Mouse (Mus musculus): ENCODE results near the gene Mdga2. TPM values are rescaled to one million over a fixed set of nuclear protein-coding genes. Genes with fewer than 3 reads are reported as not detected.

The Mdga2 gene
- polyA plus RNA-seq, 1 experiment from 2014 or later: 0.09 TPM

DNA sequence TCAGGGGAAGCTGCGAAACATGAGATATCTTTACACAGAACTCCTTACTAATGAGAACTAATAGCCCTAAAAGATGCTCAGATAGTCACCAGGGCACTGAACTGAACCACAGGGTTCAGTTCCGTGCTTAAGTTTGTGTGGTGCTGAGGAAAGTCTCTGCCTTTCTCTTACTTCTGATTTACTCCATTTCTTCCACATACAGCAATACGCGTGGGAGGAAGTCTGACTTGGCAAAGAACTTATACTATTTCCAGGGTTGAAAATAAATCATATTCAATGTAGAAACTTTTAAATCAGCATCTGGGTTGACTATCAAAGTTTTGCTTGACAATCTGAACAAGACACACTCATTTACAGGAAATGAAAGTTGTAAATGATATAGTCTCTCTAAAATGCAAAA is 180.5 kb downstream of the Mdga2 start:
- Histone ChIP-seq H3K9ac (no peak overlapping the region), H3K4me2 (no peak overlapping the region), H3K27ac (replicated peaks) (no peak overlapping the region), H3K36me3 (no peaks in the 10 kb centered on the region), H3K27me3 (replicated peaks) (no peaks in the 10 kb centered on the region), H3K9me3 (no peaks in the 10 kb centered on the region), H3K4me1 (no peaks in the 10 kb centered on the region), H3K4me3 (no peak overlapping the region)
- ATAC-seq (ENCODE audit: extremely low read depth, insufficient number of reproducible peaks, low FRiP score, low TSS enrichment): no peak
- WGBS: 77% methylated on average over 4 of the region's 4 CpGs

DNA sequence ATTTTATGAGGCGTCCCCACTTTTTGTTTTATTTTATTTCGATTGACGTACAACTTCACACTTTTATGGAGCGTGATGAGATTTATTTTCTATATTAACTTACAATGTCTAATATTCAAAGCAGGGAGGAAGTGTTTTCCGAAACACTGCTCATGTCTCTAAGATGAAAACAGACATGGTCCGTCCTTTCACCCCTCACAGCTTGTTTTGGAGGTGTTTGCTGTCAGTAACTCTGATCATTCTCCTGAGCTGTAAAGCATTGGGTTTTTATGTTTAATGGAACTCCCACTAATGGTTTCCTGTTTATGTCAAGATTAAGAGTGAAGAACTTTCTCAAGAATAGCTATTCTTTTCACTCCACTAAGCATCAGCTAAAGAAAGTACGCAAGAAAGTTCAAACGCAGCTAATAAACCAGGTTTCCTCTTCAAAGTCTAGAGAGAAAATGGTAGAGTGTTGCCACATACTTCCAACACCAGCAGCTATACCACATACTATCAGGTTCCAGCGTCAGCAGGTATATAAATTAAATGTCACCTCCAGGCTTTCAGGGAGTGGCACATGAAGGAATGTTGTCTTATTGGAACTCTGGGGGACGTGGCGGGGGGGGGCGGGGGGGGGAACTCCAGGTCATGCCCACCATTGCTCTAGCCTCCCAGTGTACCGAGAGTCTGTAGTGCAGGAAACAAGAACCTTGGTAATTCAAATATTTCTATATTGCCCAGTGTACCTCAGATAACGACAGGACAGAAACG is 186.7 kb downstream of the Mdga2 start:
- H3K9ac ChIP-seq: no peak overlapping the region
- no peak overlapping the region for H3K27ac ChIP-seq (replicated peaks)
- ATAC-seq (ENCODE audit: extremely low read depth, insufficient number of reproducible peaks, low FRiP score, low TSS enrichment): no peak
- H3K4me2 ChIP-seq: no peak overlapping the region
- no peaks in the 10 kb centered on the region for H3K9me3 ChIP-seq
- 74% methylated on average over 15 of the region's 15 CpGs for WGBS
- H3K4me3 ChIP-seq: no peak overlapping the region
- no peaks in the 10 kb centered on the region for H3K36me3 ChIP-seq
- H3K27me3 ChIP-seq (replicated peaks): no peaks in the 10 kb centered on the region
- no peaks in the 10 kb centered on the region for H3K4me1 ChIP-seq

DNA sequence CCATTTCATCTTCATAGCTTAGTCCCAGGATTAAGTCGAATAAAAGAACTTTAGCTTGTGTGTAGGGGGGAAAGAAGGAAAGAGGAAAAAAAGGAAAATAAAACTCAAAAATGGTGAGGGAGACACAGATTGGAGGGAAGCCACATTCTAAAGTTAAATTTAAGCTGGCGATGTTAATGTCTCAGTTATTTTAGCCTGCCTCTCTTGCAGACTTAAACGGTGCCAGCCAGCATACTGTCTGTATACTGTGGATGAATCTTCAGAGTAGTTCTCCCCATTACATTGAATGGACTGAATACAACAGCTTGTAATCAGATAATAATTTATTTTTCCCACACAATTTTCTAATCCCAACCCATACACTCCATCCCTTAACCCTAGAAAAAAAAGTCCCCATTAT is 205.2 kb downstream of the Mdga2 start:
- no peak overlapping the region for H3K4me2 ChIP-seq
- no peaks in the 10 kb centered on the region for H3K4me1 ChIP-seq
- no peak for ATAC-seq (ENCODE audit: extremely low read depth, insufficient number of reproducible peaks, low FRiP score, low TSS enrichment)
- H3K27ac ChIP-seq (replicated peaks): no peak overlapping the region
- no peaks in the 10 kb centered on the region for H3K9me3 ChIP-seq
- no peaks in the 10 kb centered on the region for H3K27me3 ChIP-seq (replicated peaks)
- no peak overlapping the region for H3K4me3 ChIP-seq
- H3K36me3 ChIP-seq: no peaks in the 10 kb centered on the region
- H3K9ac ChIP-seq: no peak overlapping the region
- WGBS: 84% methylated on average over 3 of the region's 3 CpGs

DNA sequence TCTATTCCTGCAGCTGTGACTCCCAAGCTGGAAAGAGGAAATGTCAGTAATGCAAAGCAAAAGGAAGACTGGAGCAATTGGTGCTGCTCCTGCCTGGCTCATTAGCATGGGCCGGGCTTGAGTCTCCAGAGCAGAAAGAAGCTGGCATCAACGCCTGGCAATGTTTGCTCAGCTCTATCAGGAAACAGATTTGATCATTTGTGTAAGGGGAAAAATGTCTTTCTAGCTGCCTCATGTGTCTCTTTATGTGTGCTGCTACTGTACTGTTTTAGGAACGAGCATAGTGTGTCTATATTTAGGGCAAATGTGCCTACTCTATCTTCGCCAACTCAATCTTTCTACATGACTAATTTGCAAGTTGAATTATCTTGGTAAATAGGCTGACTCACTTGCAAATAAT is 211.0 kb downstream of the Mdga2 start:
- no peaks in the 10 kb centered on the region for H3K27me3 ChIP-seq (replicated peaks)
- ATAC-seq (ENCODE audit: extremely low read depth, insufficient number of reproducible peaks, low FRiP score, low TSS enrichment): no peak
- H3K9me3 ChIP-seq: no peaks in the 10 kb centered on the region
- no peak overlapping the region for H3K4me3 ChIP-seq
- no peak overlapping the region for H3K4me2 ChIP-seq
- WGBS: 47% methylated on average over 4 of the region's 4 CpGs
- H3K27ac ChIP-seq (replicated peaks): no peak overlapping the region
- 0 out of 2 replicates have a peak, but pooled peaks cover 5% of the 10 kb centered on the region for H3K4me1 ChIP-seq
- no peaks in the 10 kb centered on the region for H3K36me3 ChIP-seq
- no peak overlapping the region for H3K9ac ChIP-seq

DNA sequence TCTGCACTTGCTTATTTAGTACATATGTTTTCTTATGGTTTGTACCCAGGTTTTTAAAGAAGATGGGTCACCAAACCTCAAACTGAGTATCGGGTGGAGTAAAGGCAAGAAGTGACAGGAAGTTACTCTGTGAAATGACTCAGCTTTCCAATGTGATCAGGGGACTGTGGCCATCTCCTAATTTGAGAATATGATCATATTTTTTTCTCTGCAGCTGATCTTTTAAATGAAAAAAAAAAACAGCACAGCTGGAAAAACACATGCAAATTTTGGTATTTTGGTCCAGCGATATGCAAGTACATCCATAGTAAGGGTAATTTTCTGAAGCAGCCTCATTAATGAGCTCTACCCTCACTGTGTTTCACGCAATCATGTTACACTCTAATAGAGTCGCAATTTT is 212.0 kb downstream of the Mdga2 start:
- H3K36me3 ChIP-seq: no peaks in the 10 kb centered on the region
- WGBS: 76% methylated on average over 4 of the region's 4 CpGs
- no peak overlapping the region for H3K27ac ChIP-seq (replicated peaks)
- no peaks in the 10 kb centered on the region for H3K9me3 ChIP-seq
- no peak overlapping the region for H3K4me3 ChIP-seq
- no peak for ATAC-seq (ENCODE audit: extremely low read depth, insufficient number of reproducible peaks, low FRiP score, low TSS enrichment)
- no peak overlapping the region for H3K4me2 ChIP-seq
- no peak overlapping the region for H3K9ac ChIP-seq
- H3K4me1 ChIP-seq: 0 out of 2 replicates have a peak, but pooled peaks cover 5% of the 10 kb centered on the region
- H3K27me3 ChIP-seq (replicated peaks): no peaks in the 10 kb centered on the region

DNA sequence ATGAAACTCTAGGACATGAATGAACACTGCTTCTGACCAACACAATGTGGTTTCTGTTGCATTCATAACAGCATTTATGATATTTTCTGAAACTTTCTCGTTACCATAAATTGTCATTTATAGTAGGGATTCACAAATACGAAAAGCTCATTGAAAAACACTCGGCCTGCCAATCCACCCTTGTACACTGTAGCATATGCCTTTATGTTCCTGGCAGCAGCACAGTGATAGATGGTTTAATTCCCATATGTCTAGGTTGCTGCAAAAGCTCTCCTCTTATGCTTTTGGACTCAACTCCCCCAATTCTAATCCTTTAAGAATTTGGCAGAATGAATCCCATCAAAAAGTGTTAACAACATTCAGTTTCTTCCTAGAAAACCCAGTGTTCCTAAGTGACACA is 213.2 kb downstream of the Mdga2 start:
- Histone ChIP-seq H3K4me3 (no peak overlapping the region), H3K27me3 (replicated peaks) (no peaks in the 10 kb centered on the region), H3K9me3 (no peaks in the 10 kb centered on the region), H3K4me1 (0 out of 2 replicates have a peak, but pooled peaks cover 5% of the 10 kb centered on the region), H3K4me2 (no peak overlapping the region), H3K36me3 (no peaks in the 10 kb centered on the region), H3K27ac (replicated peaks) (no peak overlapping the region), H3K9ac (no peak overlapping the region)
- 68% methylated on average over 3 of the region's 3 CpGs for WGBS
- ATAC-seq (ENCODE audit: extremely low read depth, insufficient number of reproducible peaks, low FRiP score, low TSS enrichment): no peak

DNA sequence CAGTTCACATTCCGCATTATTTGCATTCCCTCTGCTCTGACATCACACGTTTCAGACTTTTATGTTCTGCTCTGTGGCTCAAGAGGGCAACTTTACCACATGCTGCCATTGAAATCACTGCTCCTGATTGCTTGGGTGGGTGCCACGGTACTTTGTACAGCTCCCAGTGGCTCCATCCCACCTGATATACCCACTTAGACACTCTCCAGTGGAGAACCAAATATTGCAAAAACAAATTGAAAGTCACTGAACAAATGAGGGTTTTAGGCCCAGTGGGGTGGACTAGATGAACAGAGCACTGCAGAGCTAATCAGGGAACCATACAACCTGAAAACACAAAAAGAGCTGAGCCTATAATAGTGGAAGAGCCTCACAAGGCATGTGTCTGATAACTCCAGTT is 268.2 kb downstream of the Mdga2 start:
- no peaks in the 10 kb centered on the region for H3K4me1 ChIP-seq
- 55% methylated on average over 3 of the region's 3 CpGs for WGBS
- no peaks in the 10 kb centered on the region for H3K27me3 ChIP-seq (replicated peaks)
- no peak overlapping the region for H3K4me2 ChIP-seq
- H3K9me3 ChIP-seq: no peaks in the 10 kb centered on the region
- no peak overlapping the region for H3K4me3 ChIP-seq
- ATAC-seq (ENCODE audit: extremely low read depth, insufficient number of reproducible peaks, low FRiP score, low TSS enrichment): no peak
- H3K9ac ChIP-seq: no peak overlapping the region
- H3K27ac ChIP-seq (replicated peaks): no peak overlapping the region
- H3K36me3 ChIP-seq: no peaks in the 10 kb centered on the region

DNA sequence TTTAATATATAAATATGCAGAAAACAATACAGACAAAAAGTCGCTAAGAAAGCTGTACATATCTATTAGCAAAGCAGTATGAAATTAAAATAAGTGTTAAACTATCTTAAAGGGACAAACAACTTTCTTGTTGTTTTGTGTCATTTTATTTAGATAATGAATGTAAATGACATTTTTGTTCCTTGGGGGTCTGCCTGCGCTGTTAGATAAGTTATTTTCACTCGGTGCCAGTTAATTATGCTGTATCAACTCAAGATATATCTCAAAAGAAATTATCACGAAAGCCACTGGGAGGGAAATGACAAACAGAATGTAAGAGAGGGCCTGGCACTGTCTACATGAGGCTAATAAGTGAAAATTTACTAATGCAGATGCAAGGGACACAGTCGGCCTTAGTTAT is 306.6 kb downstream of the Mdga2 start:
- Histone ChIP-seq H3K27ac (replicated peaks) (no peak overlapping the region), H3K4me3 (no peak overlapping the region), H3K4me2 (no peak overlapping the region), H3K36me3 (no peaks in the 10 kb centered on the region), H3K9me3 (no peaks in the 10 kb centered on the region), H3K27me3 (replicated peaks) (no peaks in the 10 kb centered on the region), H3K4me1 (no peaks in the 10 kb centered on the region), H3K9ac (no peak overlapping the region)
- ATAC-seq (ENCODE audit: extremely low read depth, insufficient number of reproducible peaks, low FRiP score, low TSS enrichment): no peak
- 78% methylated on average over 5 of the region's 5 CpGs for WGBS

DNA sequence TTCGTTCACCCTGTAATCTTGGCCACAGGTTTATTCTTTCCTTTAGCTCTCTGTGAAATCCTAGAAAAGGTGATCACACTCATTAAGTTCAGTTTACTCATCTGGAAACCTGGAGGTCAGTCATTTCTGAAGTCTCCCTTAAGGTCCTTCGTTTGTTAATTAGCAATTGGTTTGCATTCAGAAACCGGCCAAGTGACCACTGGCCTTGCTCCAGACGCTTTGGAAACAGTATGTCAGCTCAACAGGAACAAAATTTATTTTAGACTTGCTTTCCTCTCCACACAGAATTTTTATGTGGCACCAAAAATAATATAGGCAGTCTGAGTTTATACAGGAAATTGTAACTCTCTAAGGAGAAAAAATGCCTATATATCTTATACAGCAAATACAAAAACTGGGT is 323.0 kb downstream of the Mdga2 start:
- Histone ChIP-seq H3K4me1 (no peaks in the 10 kb centered on the region), H3K4me2 (no peak overlapping the region), H3K27ac (replicated peaks) (no peak overlapping the region), H3K36me3 (no peaks in the 10 kb centered on the region), H3K4me3 (no peak overlapping the region), H3K9ac (no peak overlapping the region), H3K9me3 (no peaks in the 10 kb centered on the region), H3K27me3 (replicated peaks) (no peaks in the 10 kb centered on the region)
- no peak for ATAC-seq (ENCODE audit: extremely low read depth, insufficient number of reproducible peaks, low FRiP score, low TSS enrichment)
- 75% methylated on average over 4 of the region's 4 CpGs for WGBS

DNA sequence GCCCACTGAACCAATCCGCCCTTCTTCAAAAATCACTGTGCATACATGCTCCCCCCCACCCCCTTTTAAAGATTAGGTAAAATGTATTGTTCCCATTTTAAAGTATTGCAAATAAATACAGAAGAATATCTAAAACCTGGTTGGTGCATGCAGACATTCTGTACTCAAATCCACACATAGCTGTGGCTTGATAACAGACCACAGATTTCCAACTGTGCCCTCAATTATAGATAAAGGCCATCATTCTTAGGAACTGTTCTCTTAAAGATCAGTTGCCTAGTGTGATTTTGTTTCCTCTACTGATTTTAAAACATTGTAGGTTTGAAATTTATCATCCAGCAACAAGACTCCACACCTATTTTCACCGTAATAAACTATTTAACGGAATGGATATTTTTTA is 325.6 kb downstream of the Mdga2 start:
- H3K27me3 ChIP-seq (replicated peaks): no peaks in the 10 kb centered on the region
- H3K9ac ChIP-seq: no peak overlapping the region
- no peak for ATAC-seq (ENCODE audit: extremely low read depth, insufficient number of reproducible peaks, low FRiP score, low TSS enrichment)
- no peaks in the 10 kb centered on the region for H3K4me1 ChIP-seq
- H3K4me2 ChIP-seq: no peak overlapping the region
- no peak overlapping the region for H3K27ac ChIP-seq (replicated peaks)
- no peaks in the 10 kb centered on the region for H3K36me3 ChIP-seq
- H3K4me3 ChIP-seq: no peak overlapping the region
- WGBS: 85% methylated on average over 3 of the region's 3 CpGs
- no peaks in the 10 kb centered on the region for H3K9me3 ChIP-seq

DNA sequence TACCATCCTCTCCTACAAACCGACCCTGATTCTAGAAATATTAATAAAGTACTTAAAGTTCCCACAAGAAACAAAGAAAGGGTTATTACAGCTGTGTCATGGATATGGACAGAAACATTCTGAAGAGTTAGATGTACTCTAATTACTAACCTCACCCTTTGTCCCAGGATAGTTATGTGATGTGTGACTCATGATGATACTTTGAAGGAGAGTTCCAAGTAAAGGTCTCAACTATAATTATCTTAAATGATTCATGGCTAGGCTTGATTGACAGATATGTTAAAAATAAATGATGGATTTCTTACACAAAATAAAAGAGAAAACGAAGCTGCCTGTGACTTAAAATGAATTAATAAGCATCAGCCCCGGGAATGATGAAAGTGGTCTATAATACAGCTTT is 332.1 kb downstream of the Mdga2 start:
- Histone ChIP-seq H3K9ac (no peak overlapping the region), H3K4me2 (no peak overlapping the region), H3K36me3 (no peaks in the 10 kb centered on the region), H3K9me3 (no peaks in the 10 kb centered on the region), H3K27me3 (replicated peaks) (no peaks in the 10 kb centered on the region), H3K4me3 (no peak overlapping the region), H3K4me1 (no peaks in the 10 kb centered on the region), H3K27ac (replicated peaks) (no peak overlapping the region)
- no peak for ATAC-seq (ENCODE audit: extremely low read depth, insufficient number of reproducible peaks, low FRiP score, low TSS enrichment)
- 69% methylated on average over 3 of the region's 3 CpGs for WGBS

DNA sequence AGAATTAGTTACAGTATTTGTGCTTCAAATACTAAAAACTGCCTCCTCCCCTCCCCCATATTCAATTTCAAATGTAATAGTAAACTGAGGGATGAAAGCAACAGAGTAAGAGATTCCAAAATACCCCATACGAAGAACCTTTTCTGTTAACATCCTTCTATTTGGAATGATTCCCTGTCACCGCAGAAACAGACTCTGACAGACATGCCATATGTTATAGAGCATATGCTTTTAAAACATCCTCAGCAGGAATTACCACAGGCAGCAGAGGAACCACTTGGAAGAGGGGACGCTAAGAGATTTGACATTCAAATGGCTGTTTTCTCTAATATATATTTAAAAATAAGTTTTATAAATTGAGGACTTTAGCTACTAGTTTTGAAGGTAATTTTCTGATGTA is 333.1 kb downstream of the Mdga2 start:
- no peak overlapping the region for H3K4me2 ChIP-seq
- H3K27me3 ChIP-seq (replicated peaks): no peaks in the 10 kb centered on the region
- no peaks in the 10 kb centered on the region for H3K36me3 ChIP-seq
- no peak overlapping the region for H3K4me3 ChIP-seq
- H3K9ac ChIP-seq: no peak overlapping the region
- no peaks in the 10 kb centered on the region for H3K9me3 ChIP-seq
- ATAC-seq (ENCODE audit: extremely low read depth, insufficient number of reproducible peaks, low FRiP score, low TSS enrichment): no peak
- WGBS: 78% methylated on average over 3 of the region's 3 CpGs
- no peak overlapping the region for H3K27ac ChIP-seq (replicated peaks)
- H3K4me1 ChIP-seq: no peaks in the 10 kb centered on the region

Measured in heart, embryonic 13.5 days (tissue).